Mouse (Mus musculus) monocyte, adult 59 days (primary cell): ENCODE data around the gene Shroom2. TPM values are rescaled to one million over a fixed set of nuclear protein-coding genes. Genes with fewer than 3 reads are reported as not detected.

ENCODE experiments used
- total RNA-seq, 2 experiments: library from RNA; stranded (reverse); gene quantifications; one replicate each; pipeline ENCODE4 v1.2.4; 2023

Shroom2 gene
- total RNA-seq = under 1 TPM in 1 of 2 experiments, not detected in 1; 0.10 TPM

DNA sequence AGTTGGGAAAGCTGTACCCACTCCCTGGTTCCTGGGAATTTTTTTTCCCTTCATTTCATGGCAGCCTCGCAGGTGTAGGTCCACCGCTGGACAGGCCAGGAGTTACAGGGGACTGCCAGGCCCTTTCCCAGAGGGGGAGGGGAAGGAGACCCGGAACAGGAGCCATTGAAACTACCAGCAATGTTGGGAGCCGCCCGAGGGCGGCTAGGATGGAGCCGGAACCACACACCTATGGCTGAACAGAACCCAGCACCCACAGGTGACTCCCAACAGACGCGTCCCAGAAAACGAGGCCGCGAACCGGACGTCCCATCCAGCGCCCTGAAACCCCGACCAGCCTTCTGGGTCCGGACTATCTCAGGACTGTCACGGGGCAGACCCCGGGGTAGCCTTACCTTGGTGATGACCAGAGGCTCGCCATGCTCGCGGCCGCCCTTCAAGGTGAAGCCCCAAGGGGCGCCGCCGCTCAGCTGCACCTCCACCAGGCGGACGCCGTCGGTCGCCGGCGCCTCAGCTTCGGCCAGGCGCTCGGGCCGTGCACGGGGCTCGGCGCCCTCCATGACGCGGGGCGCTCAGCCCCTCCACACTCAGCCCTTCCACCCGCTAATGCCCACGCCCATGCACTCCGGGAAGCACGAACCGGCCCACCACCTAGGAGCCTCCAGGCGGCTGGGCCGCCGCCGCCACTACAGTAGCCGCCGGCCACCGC lies at the start of gene Shroom2:
TSS of gene Shroom2 (minus strand) at position 575 of the 709 bp plus-strand sequence.

DNA sequence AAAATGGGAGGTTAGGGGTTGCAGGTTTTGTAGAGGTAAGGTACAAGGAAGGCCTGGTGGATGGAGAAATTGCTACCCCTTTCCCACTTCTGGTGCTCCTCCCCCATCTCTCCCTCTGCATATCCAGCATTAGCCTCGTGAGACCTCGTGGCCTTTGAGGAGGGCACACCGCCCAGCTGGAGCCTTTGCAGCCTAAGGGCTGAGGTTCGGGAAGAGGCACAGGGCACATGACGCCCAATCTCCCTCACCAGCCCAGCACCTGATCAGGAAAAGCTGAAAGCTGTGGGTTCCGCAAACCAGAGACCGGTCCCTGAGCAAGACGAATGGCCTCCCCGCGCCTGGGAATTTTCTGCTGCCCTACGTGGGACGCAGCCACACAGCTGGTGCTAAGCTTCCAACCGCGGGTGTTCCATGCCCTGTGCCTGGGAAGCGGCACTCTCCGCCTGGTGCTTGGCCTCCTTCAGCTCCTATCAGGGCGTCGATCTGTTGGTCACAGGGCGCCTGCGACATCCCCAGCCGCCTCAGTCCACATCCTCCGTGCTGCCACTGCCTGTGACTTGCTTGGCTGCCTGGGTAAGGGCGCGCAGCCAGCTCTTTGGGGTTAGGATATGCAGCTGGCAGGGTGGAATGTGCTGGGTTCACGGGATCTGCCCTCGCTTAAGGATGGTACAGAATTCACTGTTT lies 12.6 kb upstream of the Shroom2 start, which contains the start of gene Gpr143:
TSS of gene Gpr143 (plus strand) at position 202 of the 684 bp plus-strand sequence.

DNA sequence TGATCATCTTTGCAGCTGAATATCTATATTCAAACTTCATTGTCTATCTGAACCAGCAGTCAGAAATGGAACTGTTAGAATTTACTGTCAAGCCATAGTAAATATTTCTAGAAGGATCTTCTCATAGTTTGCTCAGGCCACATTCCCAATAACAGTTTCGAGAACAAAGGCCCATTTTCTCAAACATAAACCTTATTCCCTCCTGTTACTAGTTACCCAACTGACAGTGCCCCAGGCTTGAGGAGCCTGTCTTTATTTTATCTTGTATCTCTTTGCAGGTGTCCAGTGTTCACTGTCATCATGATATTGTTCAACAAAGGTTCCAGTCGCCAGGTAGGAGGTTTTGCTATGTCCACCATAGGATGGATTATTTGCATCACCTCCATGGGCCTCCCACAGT lies 206.2 kb downstream of the Shroom2 start, which contains the start of gene Cldn34a:
TSS of gene Cldn34a (plus strand) at position 301 of the 400 bp plus-strand sequence.

Other genes starting within 250 kb of the Shroom2 start
- gene Cldn34a, start 206.1 kb downstream of the Shroom2 start, total RNA-seq = not detected
- gene Gpr143, start 12.5 kb upstream of the Shroom2 start, total RNA-seq = not detected
- not detected for gene Usp51, start 237.0 kb upstream of the Shroom2 start, total RNA-seq